Mouse (Mus musculus): Measurements from ENCODE around the gene Gm43638. TPM values are rescaled to one million over a fixed set of nuclear protein-coding genes. Genes with fewer than 3 reads are reported as not detected.
"Not testable (repeated sequence)": the region's sequence is repeated elsewhere in the genome, so short reads cannot be mapped to it uniquely, and the experiment has no call there.

The Gm43638 gene
- polyA plus RNA-seq, 1 experiment from 2014 or later = not detected

DNA sequence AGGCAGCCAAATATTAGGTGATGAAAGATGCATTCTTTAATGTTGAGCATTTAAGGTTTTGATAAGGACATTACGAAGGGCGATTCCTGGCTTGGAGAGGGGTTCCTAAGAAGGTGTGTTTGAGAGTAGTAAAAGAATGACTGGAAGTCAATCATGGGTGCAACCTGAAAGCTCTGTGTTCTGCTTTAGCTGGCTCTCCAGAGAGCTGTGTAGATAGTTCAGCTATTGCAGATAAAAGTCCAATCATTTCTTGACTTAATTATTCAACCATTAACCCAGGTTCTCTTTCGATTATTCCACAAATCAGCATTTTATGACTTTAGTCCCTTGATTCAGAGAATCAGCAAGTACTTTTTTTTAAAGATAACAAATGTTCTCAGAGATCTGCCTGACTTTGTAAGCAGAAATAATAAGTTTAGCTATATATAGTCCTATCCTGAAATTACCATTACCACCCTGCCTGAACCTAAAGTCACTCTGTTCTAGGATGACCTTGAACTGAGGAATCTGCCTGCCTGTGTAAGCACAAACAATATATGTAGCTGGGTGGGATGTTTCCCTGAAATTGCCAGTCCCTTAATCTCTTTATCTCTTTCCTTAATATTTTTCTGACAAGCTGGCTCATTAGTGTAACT, 30.3 kb downstream of the Gm43638 start:
- H3K9ac ChIP-seq (ENCODE audit: low read depth, low read length) = no peak overlapping the region
- 38% methylated on average over 3 of the region's 3 CpGs for WGBS
- no peak overlapping the region for H3K27ac ChIP-seq (ENCODE audit: low read depth, low read length)
- no peaks in the 10 kb centered on the region for H3K27me3 ChIP-seq (replicated peaks; ENCODE audit: control insufficient read depth, insufficient read depth, low read length)
- no peak overlapping the region for H3K4me3 ChIP-seq (ENCODE audit: low read depth, low read length)
- no peak overlapping the region for H3K4me2 ChIP-seq (replicated peaks; ENCODE audit: low read depth)
- no peaks in the 10 kb centered on the region for H3K9me3 ChIP-seq (ENCODE audit: control insufficient read depth)
- no peak for TF ChIP-seq CTCF (IDR thresholded peaks at IDR 0.05; ENCODE audit: low read depth)
- ATAC-seq = no peak; the same call in 1 of the 2 replicates
- H3K4me1 ChIP-seq (replicated peaks; ENCODE audit: control insufficient read depth, insufficient read depth, low read length) = no peaks in the 10 kb centered on the region
- no peaks in the 10 kb centered on the region for H3K36me3 ChIP-seq (ENCODE audit: control insufficient read depth, insufficient read depth)

- no peaks in the 10 kb centered on the region for H3K36me3 ChIP-seq (ENCODE audit: control insufficient read depth, insufficient read depth)
- no peak overlapping the region for H3K9ac ChIP-seq (ENCODE audit: low read depth, low read length)
- H3K9me3 ChIP-seq (ENCODE audit: control insufficient read depth) = no peaks in the 10 kb centered on the region
- H3K27me3 ChIP-seq (replicated peaks; ENCODE audit: control insufficient read depth, insufficient read depth, low read length) = no peaks in the 10 kb centered on the region
- H3K27ac ChIP-seq (ENCODE audit: low read depth, low read length) = no peak overlapping the region
- no peak overlapping the region for H3K4me3 ChIP-seq (ENCODE audit: low read depth, low read length)
- H3K4me2 ChIP-seq (replicated peaks; ENCODE audit: low read depth) = no peak overlapping the region
- no peak for TF ChIP-seq CTCF (IDR thresholded peaks at IDR 0.05; ENCODE audit: low read depth)
- no peaks in the 10 kb centered on the region for H3K4me1 ChIP-seq (replicated peaks; ENCODE audit: control insufficient read depth, insufficient read depth, low read length)
- peak; percentile 50; the same call in 1 of the 2 replicates for ATAC-seq
Measured at GRCm38 (mm10) chr5:87455519-87455918, 31.1 kb downstream of the Gm43638 start.

GRCm38 (mm10) chr5:87452514-87452913, 34.1 kb downstream of the Gm43638 start:
- peak; percentile 66 for ATAC-seq
- not testable (repeated sequence) for H3K27ac ChIP-seq (ENCODE audit: low read depth, low read length); H3K9ac ChIP-seq (ENCODE audit: low read depth, low read length); H3K36me3 ChIP-seq (ENCODE audit: control insufficient read depth, insufficient read depth); H3K4me1 ChIP-seq (replicated peaks; ENCODE audit: control insufficient read depth, insufficient read depth, low read length); H3K27me3 ChIP-seq (replicated peaks; ENCODE audit: control insufficient read depth, insufficient read depth, low read length); H3K9me3 ChIP-seq (ENCODE audit: control insufficient read depth); H3K4me2 ChIP-seq (replicated peaks; ENCODE audit: low read depth); H3K4me3 ChIP-seq (ENCODE audit: low read depth, low read length)
- WGBS = 71% methylated on average over 4 of the region's 5 CpGs

DNA sequence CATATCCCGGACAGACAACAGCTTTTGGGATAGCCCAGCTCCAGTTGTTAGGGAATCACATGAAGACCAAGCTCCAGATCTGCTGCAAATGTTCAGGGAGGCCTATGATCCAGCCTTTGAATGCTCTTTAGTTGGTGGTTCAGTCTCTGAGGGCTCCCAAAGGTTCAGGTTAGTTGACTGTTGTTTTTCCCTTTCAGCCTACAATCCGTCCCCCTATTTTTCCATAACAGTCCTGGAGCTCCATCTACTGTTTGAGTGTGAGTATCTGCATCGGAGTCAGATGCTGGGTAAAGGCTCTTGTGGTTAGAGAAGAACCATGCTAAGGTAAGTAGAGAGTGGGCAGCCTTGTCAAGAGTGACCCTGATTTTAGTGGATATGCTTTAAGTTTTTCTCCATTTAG, 50.3 kb downstream of the Gm43638 start:
- Histone ChIP-seq H3K27me3 (replicated peaks; ENCODE audit: control insufficient read depth, insufficient read depth, low read length) (no peaks in the 10 kb centered on the region), H3K36me3 (ENCODE audit: control insufficient read depth, insufficient read depth) (no peaks in the 10 kb centered on the region), H3K27ac (ENCODE audit: low read depth, low read length) (no peak overlapping the region), H3K4me1 (replicated peaks; ENCODE audit: control insufficient read depth, insufficient read depth, low read length) (no peaks in the 10 kb centered on the region), H3K4me2 (replicated peaks; ENCODE audit: low read depth) (no peak overlapping the region), H3K9ac (ENCODE audit: low read depth, low read length) (no peak overlapping the region), H3K9me3 (ENCODE audit: control insufficient read depth) (no peaks in the 10 kb centered on the region), H3K4me3 (ENCODE audit: low read depth, low read length) (no peak overlapping the region)
- peak; percentile 67; the same call in 1 of the 2 replicates for ATAC-seq
- 41% methylated on average over 3 of the region's 3 CpGs for WGBS
- TF ChIP-seq CTCF (IDR thresholded peaks at IDR 0.05; ENCODE audit: low read depth) = peak; percentile 89

DNA sequence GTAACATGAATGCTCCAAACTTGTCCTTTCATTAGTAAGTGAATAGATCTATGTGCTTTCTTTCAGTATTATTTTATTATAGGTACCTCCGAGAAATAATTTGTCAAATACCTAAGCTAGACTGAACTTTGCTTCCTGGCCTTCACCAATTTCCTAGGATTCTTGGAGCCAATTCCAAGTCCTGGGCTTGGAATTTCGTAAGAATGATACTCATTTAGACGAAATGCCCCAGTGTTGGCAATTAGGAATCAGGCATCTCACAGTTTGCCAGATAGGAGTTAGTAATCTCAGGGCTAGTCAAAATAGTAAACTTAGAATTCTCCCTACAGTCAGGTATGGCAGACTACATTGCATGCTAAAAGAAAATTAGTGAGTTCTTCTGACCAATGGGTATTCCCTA, 60.9 kb downstream of the Gm43638 start:
- Histone ChIP-seq H3K9ac (ENCODE audit: low read depth, low read length) (no peak overlapping the region), H3K4me2 (replicated peaks; ENCODE audit: low read depth) (no peak overlapping the region), H3K9me3 (ENCODE audit: control insufficient read depth) (no peaks in the 10 kb centered on the region), H3K27ac (ENCODE audit: low read depth, low read length) (no peak overlapping the region), H3K4me1 (replicated peaks; ENCODE audit: control insufficient read depth, insufficient read depth, low read length) (no peaks in the 10 kb centered on the region), H3K36me3 (ENCODE audit: control insufficient read depth, insufficient read depth) (no peaks in the 10 kb centered on the region), H3K27me3 (replicated peaks; ENCODE audit: control insufficient read depth, insufficient read depth, low read length) (no peaks in the 10 kb centered on the region), H3K4me3 (ENCODE audit: low read depth, low read length) (no peak overlapping the region)
- WGBS = 79% methylated on average over 3 of the region's 3 CpGs
- ATAC-seq = no peak
- no peak for TF ChIP-seq CTCF (IDR thresholded peaks at IDR 0.05; ENCODE audit: low read depth)

- not testable (repeated sequence) for H3K4me3 ChIP-seq (ENCODE audit: low read depth, low read length); H3K36me3 ChIP-seq (ENCODE audit: control insufficient read depth, insufficient read depth); H3K27ac ChIP-seq (ENCODE audit: low read depth, low read length); H3K9ac ChIP-seq (ENCODE audit: low read depth, low read length); H3K9me3 ChIP-seq (ENCODE audit: control insufficient read depth); H3K4me2 ChIP-seq (replicated peaks; ENCODE audit: low read depth); ATAC-seq; H3K27me3 ChIP-seq (replicated peaks; ENCODE audit: control insufficient read depth, insufficient read depth, low read length); H3K4me1 ChIP-seq (replicated peaks; ENCODE audit: control insufficient read depth, insufficient read depth, low read length)
- 100% methylated on average over 1 of the region's 2 CpGs for WGBS
Measured at GRCm38 (mm10) chr5:87424041-87424440, 62.6 kb downstream of the Gm43638 start, which contains the start of gene Ugt2b38. Ugt2b38 (minus strand) TSS chr5:87424203.

Other genes with a start within 250 kb of the Gm43638 start
- 0.07 TPM in 1 of 2 replicates, not detected in the other for gene Ugt2b37, start 232.0 kb downstream of the Gm43638 start, polyA plus RNA-seq (2015; fragmentation: Nextera tagmentation; extraction: Ambion mirVana)
- 5.9 and 6.9 TPM in 2 replicates for gene Ugt2a3, start 149.6 kb downstream of the Gm43638 start, polyA plus RNA-seq (2015; fragmentation: Nextera tagmentation; extraction: Ambion mirVana)
- gene Ugt2b38, start 62.6 kb downstream of the Gm43638 start, polyA plus RNA-seq (2015; fragmentation: Nextera tagmentation; extraction: Ambion mirVana) = 0.10 TPM in 1 of 2 replicates, not detected in the other
- gene Ugt2a2, start 4.5 kb downstream of the Gm43638 start, polyA plus RNA-seq (2015; fragmentation: Nextera tagmentation; extraction: Ambion mirVana) = not detected in 2 replicates
- gene Ugt2a1, start 4.1 kb upstream of the Gm43638 start, polyA plus RNA-seq (2015; fragmentation: Nextera tagmentation; extraction: Ambion mirVana) = not detected in 2 replicates
- gene Sult1b1, start 51.4 kb upstream of the Gm43638 start, polyA plus RNA-seq (2015; fragmentation: Nextera tagmentation; extraction: Ambion mirVana) = 279 and 297 TPM in 2 replicates
- 210 and 241 TPM in 2 replicates for gene Sult1d1, start 82.2 kb upstream of the Gm43638 start, polyA plus RNA-seq (2015; fragmentation: Nextera tagmentation; extraction: Ambion mirVana)
- gene Sult1e1, start 104.8 kb upstream of the Gm43638 start, polyA plus RNA-seq (2015; fragmentation: Nextera tagmentation; extraction: Ambion mirVana) = not detected in 2 replicates
- gene Csn1s1, start 179.4 kb upstream of the Gm43638 start, polyA plus RNA-seq (2015; fragmentation: Nextera tagmentation; extraction: Ambion mirVana) = 0.78 and 2.9 TPM in 2 replicates
- gene Csn2, start 212.8 kb upstream of the Gm43638 start, polyA plus RNA-seq (2015; fragmentation: Nextera tagmentation; extraction: Ambion mirVana) = 2.4 and 8.2 TPM in 2 replicates

All from intestine, postnatal 0 days (tissue).